Mouse (Mus musculus) forebrain, postnatal 0 days (tissue): ENCODE measurements around the gene Cd19. TPM values are rescaled to one million over a fixed set of nuclear protein-coding genes. Genes with fewer than 3 reads are reported as not detected.

Experiments
- ATAC-seq: fragments of 200-750 bp; cut with Nextera tagmentation; 2 replicates; pipeline ENCODE4 v1.8.0; 2017; ENCODE audit warnings: mild to moderate bottlenecking, moderate library complexity
- DNase-seq: peaks from one replicate; pipeline ENCODE4 v3.0.0-alpha.2; 2015
- H3K27ac ChIP-seq: fragments of 300-500 bp; sonication (generic); 2 replicates; pipeline ENCODE4 v1.5.1; 2014; ENCODE audit warnings: low read depth, mild to moderate bottlenecking, antibody characterized with exemption, low read length, moderate library complexity, mixed read lengths
- H3K27me3 ChIP-seq: fragments of 300-500 bp; sonication (generic); 2 replicates; pipeline ENCODE4 v1.6.1; 2014; ENCODE audit warnings: mild to moderate bottlenecking, low read length, mixed read lengths; ENCODE audit not compliant: insufficient read depth
- H3K36me3 ChIP-seq: fragments of 300-500 bp; sonication (generic); 2 replicates; pipeline ENCODE4 v1.6.1; 2014; ENCODE audit warnings: mild to moderate bottlenecking, moderate library complexity; ENCODE audit not compliant: insufficient read depth
- H3K4me1 ChIP-seq: fragments of 300-500 bp; sonication (generic); 2 replicates; pipeline ENCODE4 v1.6.1; 2014; ENCODE audit warnings: antibody characterized with exemption; ENCODE audit not compliant: insufficient read depth
- H3K4me2 ChIP-seq: fragments of 300-500 bp; sonication (generic); 2 replicates; pipeline ENCODE4 v1.6.1; 2014; ENCODE audit warnings: low read depth, mild to moderate bottlenecking, moderate library complexity
- H3K4me3 ChIP-seq: fragments of 300-500 bp; sonication (generic); 2 replicates; pipeline ENCODE4 v1.5.1; 2014; ENCODE audit warnings: low read depth, low read length, mixed read lengths
- H3K9ac ChIP-seq: fragments of 300-500 bp; sonication (generic); 2 replicates; pipeline ENCODE4 v1.6.1; 2014; ENCODE audit warnings: mild to moderate bottlenecking
- H3K9me3 ChIP-seq: fragments of 300-500 bp; sonication (generic); 2 replicates; pipeline ENCODE4 v1.6.1; 2016; ENCODE audit warnings: low read length
- CTCF ChIP-seq: sonication (generic); IDR thresholded peaks from 2 replicates; pipeline ENCODE4 v1.5.1; 2016; ENCODE audit warnings: antibody characterized with exemption, control low read depth, low read depth
- WGBS: fragments of 180-500 bp; shearing (Covaris S2); extraction: QIAGEN DNeasy Blood & Tissue Kit; methylation state at CpG from one replicate; pipeline ENCODE4 v1.1.7; 2014; 5-methylcytosine and 5-hydroxymethylcytosine counted together
- microRNA-seq, 2 experiments: library from miRNA; unstranded; fragments of <30 nt; microRNA quantifications; one replicate each; pipeline ENCODE4; 2016
- polyA plus RNA-seq: library from polyadenylated mRNA; unstranded; fragments of >200 nt; fragmentation: Nextera tagmentation; extraction: Ambion mirVana; gene quantifications from 2 replicates; pipeline ENCODE4 v1.2.1, GENCODE M21; 2015
- total RNA-seq: library from RNA; depleted of rRNA; stranded (reverse); fragments of >200 nt; gene quantifications from 2 replicates; pipeline ENCODE4 v1.2.3, GENCODE M21; 2014; rRNA removed

Cd19 gene
- total and polyA plus RNA-seq, 2 experiments from 2014 or later, result 0.67 TPM; not detected in 1

DNA sequence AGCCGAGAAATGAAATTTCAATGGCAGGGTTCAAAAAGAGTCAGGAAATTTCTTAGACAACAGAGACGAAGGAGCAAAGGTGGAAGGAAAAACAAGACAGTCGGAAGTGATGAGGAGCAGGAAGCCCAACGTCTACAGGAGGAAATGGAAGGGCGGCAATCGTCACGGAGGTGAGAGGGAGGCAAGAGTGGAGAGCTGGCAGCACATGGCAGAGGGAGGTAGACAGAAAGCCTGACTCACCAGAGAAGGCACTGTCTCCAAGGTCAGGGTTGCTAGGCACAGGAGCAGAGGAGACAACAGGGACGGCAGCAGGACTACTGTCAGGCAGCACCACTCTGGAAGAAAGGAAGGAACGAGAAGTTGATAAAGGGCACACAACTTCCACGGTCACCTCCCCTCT is 47.1 kb downstream of the Cd19 start:
- Histone ChIP-seq H3K4me2 (no peak overlapping the region), H3K9me3 (no peaks in the 10 kb centered on the region), H3K4me1 (no peaks in the 10 kb centered on the region), H3K27me3 (no peaks in the 10 kb centered on the region), H3K36me3 (peaks cover 48% of the 10 kb centered on the region), H3K4me3 (no peak overlapping the region), H3K27ac (no peak overlapping the region), H3K9ac (no peak overlapping the region)
- ATAC-seq (no peak), DNase-seq (no peak)
- 93% methylated on average over 10 of the region's 10 CpGs for WGBS
- TF ChIP-seq CTCF, result no peak

DNA sequence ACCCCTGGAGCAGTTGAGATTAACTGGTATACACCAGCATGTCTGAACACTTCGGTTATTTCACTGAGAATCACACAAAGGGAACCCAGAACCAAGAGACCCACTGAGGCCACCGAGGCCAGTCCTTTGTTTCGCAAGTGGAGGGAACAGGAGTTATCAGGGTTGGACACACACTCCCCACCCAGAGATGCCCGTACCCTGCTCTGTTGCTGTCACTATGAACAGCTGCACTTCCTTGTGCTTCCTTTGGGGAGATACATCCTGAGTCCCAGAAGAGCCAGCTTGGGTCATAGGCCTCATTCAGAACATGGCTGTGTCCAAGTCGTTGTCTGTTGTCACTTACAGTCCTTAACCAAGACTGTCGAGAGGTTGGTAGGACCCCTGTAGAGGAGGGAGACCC is 51.7 kb downstream of the Cd19 start:
- Histone ChIP-seq H3K4me2 (no peak overlapping the region), H3K4me1 (no peaks in the 10 kb centered on the region), H3K4me3 (no peak overlapping the region), H3K27me3 (no peaks in the 10 kb centered on the region), H3K9ac (no peak overlapping the region), H3K27ac (no peak overlapping the region), H3K9me3 (no peaks in the 10 kb centered on the region), H3K36me3 (peaks cover 11% of the 10 kb centered on the region)
- 85% methylated on average over 6 of the region's 6 CpGs for WGBS
- ATAC-seq (no peak), DNase-seq (no peak)
- no peak for TF ChIP-seq CTCF

DNA sequence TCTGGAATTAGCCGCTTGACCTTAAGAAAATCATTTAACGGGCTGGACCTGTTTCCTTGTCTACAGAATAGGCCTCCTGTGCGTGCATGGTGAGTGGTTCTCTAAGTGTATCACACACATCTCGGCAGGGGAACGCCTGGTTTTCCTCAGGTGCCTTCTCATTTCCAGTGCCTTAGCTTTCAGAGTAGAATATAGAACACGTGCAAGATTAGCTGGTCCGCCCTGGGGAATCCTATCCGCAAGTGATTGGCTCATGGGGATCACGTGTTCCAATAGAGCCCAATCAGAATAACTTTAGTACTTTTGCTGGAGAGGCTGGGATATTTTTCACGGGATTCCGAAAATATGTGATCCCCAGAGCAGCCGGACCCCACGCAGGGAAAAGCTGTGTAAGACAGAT is 55.6 kb downstream of the Cd19 start:
- Histone ChIP-seq H3K27me3 (no peaks in the 10 kb centered on the region), H3K4me1 (no peaks in the 10 kb centered on the region), H3K4me2 (no peak overlapping the region), H3K9ac (no peak overlapping the region), H3K36me3 (no peaks in the 10 kb centered on the region; the same call in 1 of the 2 replicates), H3K27ac (no peak overlapping the region), H3K4me3 (no peak overlapping the region), H3K9me3 (no peaks in the 10 kb centered on the region)
- WGBS, result 76% methylated on average over 13 of the region's 13 CpGs
- no peak for TF ChIP-seq CTCF
- DNase-seq, result no peak
- no peak; the same call in 1 of the 2 replicates for ATAC-seq

Small RNA genes lying within 50 kb of the gene (microRNA-seq; reads per million reads assigned to microRNA genes)
- 0 reads per million in 2 experiments for gene Mir7058

Other genes with a start within 250 kb of the Cd19 start
- 70.6 and 81.4 TPM in 2 replicates for gene Xpo6, start 214.4 kb downstream of the Cd19 start, total RNA-seq
- gene Xpo6, start 214.4 kb downstream of the Cd19 start, polyA plus RNA-seq, result 29.8 and 42.8 TPM in 2 replicates
- 445 and 497 TPM in 2 replicates for gene Sbk1, start 142.3 kb downstream of the Cd19 start, total RNA-seq
- gene Sbk1, start 142.3 kb downstream of the Cd19 start, polyA plus RNA-seq, result 204 and 224 TPM in 2 replicates
- 1.4 and 1.7 TPM in 2 replicates for gene Lat, start 45.3 kb downstream of the Cd19 start, total RNA-seq
- gene Lat, start 45.3 kb downstream of the Cd19 start, polyA plus RNA-seq, result 0.15 and 0.38 TPM in 2 replicates
- gene Spns1, start 37.4 kb downstream of the Cd19 start, total RNA-seq, result 102 and 198 TPM in 2 replicates
- 71.3 and 78.4 TPM in 2 replicates for gene Spns1, start 37.4 kb downstream of the Cd19 start, polyA plus RNA-seq
- 5.2 and 6.3 TPM in 2 replicates for gene Nfatc2ip, start 18.2 kb downstream of the Cd19 start, total RNA-seq
- 2.2 and 2.4 TPM in 2 replicates for gene Nfatc2ip, start 18.2 kb downstream of the Cd19 start, polyA plus RNA-seq
- 26.1 and 26.4 TPM in 2 replicates for gene Rabep2, start 13.9 kb upstream of the Cd19 start, total RNA-seq
- 17.3 and 19.3 TPM in 2 replicates for gene Rabep2, start 13.9 kb upstream of the Cd19 start, polyA plus RNA-seq
- gene Atp2a1, start 48.2 kb upstream of the Cd19 start, total RNA-seq, result 0.24 and 0.54 TPM in 2 replicates
- gene Atp2a1, start 48.2 kb upstream of the Cd19 start, polyA plus RNA-seq, result 0.10 and 0.45 TPM in 2 replicates
- gene Sh2b1, start 60.5 kb upstream of the Cd19 start, total RNA-seq, result 31.0 and 35.4 TPM in 2 replicates
- 66.0 and 70.4 TPM in 2 replicates for gene Sh2b1, start 60.5 kb upstream of the Cd19 start, polyA plus RNA-seq
- gene Tufm, start 72.5 kb upstream of the Cd19 start, total RNA-seq, result 75.9 and 76.5 TPM in 2 replicates
- 97.6 and 102 TPM in 2 replicates for gene Tufm, start 72.5 kb upstream of the Cd19 start, polyA plus RNA-seq
- gene Atxn2l, start 88.5 kb upstream of the Cd19 start, total RNA-seq, result 60.5 and 89.0 TPM in 2 replicates
- gene Atxn2l, start 88.5 kb upstream of the Cd19 start, polyA plus RNA-seq, result 39.5 and 56.8 TPM in 2 replicates
- gene Eif3c, start 151.5 kb upstream of the Cd19 start, total RNA-seq, result 113 and 137 TPM in 2 replicates
- gene Eif3c, start 151.5 kb upstream of the Cd19 start, polyA plus RNA-seq, result 200 and 205 TPM in 2 replicates
- 0.08 and 0.33 TPM in 2 replicates for gene Apobr, start 170.1 kb upstream of the Cd19 start, total RNA-seq
- 0.16 and 0.39 TPM in 2 replicates for gene Apobr, start 170.1 kb upstream of the Cd19 start, polyA plus RNA-seq
- gene Cln3, start 170.9 kb upstream of the Cd19 start, total RNA-seq, result 26.9 and 29.0 TPM in 2 replicates
- 22.1 and 23.8 TPM in 2 replicates for gene Cln3, start 170.9 kb upstream of the Cd19 start, polyA plus RNA-seq
- gene Il27, start 180.1 kb upstream of the Cd19 start, total RNA-seq, result not detected in 2 replicates
- gene Il27, start 180.1 kb upstream of the Cd19 start, polyA plus RNA-seq, result not detected in 2 replicates
- 4.8 and 7.3 TPM in 2 replicates for gene Nupr1, start 216.0 kb upstream of the Cd19 start, total RNA-seq
- 15.5 and 18.0 TPM in 2 replicates for gene Nupr1, start 216.0 kb upstream of the Cd19 start, polyA plus RNA-seq
- gene Sgf29, start 234.4 kb upstream of the Cd19 start, total RNA-seq, result 22.8 and 37.1 TPM in 2 replicates
- gene Sgf29, start 234.4 kb upstream of the Cd19 start, polyA plus RNA-seq, result 59.6 and 62.3 TPM in 2 replicates